Mouse (Mus musculus): ENCODE data around the gene Tmem132b.

GRCm38 (mm10) chr5:125575866-125576265 lies 44.3 kb downstream of the Tmem132b start:
- TF ChIP-seq CTCF (IDR thresholded peaks at IDR 0.05; ENCODE audit: low read depth) (no peak), EP300 (optimal IDR thresholded peaks at IDR 0.05) (no peak)

Data from stomach, postnatal 0 days (tissue).